Mouse (Mus musculus): ENCODE results near the gene Slc1a4.

The Slc1a4 gene

GRCm38 (mm10) chr11:20253088-20253487 lies 79.4 kb downstream of the Slc1a4 start:
- no peak for DNase-seq (ENCODE audit: low read depth, low spot score)

All from R1 (cell line).